Mouse (Mus musculus): Measurements from ENCODE around the gene Itpr3. TPM values are rescaled to one million over a fixed set of nuclear protein-coding genes. Genes with fewer than 3 reads are reported as not detected.

Gene Itpr3
- total and polyA plus RNA-seq, 3 experiments = 4.6 to 6.7 (median 6.2) TPM

- WGBS = 67% methylated on average over 25 of the region's 25 CpGs
- DNase-seq = no peak
- intact Hi-C loops (cut with DNase I) = no loop called here
These were observed 61.8 kb downstream of the Itpr3 start for GRCm38 (mm10) chr17:27118676-27119539.

GRCm38 (mm10) chr17:27119540-27119895, 62.4 kb downstream of the Itpr3 start:
- no peak for DNase-seq
- Histone ChIP-seq H3K4me3 (no peak overlapping the region), H3K27me3 (ENCODE audit: control insufficient read depth, insufficient read depth, low read length) (no peaks in the 10 kb centered on the region), H3K27ac (no peak overlapping the region), H3K4me1 (ENCODE audit: control insufficient read depth, insufficient read depth, low read length) (peaks cover 4% of the 10 kb centered on the region), H3K79me2 (replicated peaks; ENCODE audit: control insufficient read depth, insufficient read depth, low read length) (no peaks in the 10 kb centered on the region), H3K36me3 (ENCODE audit: control insufficient read depth, insufficient read depth, low read length) (no peaks in the 10 kb centered on the region), H3K9ac (ENCODE audit: low read depth, low read length) (no peak overlapping the region)
- 83% methylated on average over 4 of the region's 4 CpGs for WGBS
- TF ChIP-seq EP300 (IDR thresholded peaks at IDR 0.05; ENCODE audit: insufficient read depth, low read depth, low read length) (no peak), CTCF (IDR thresholded peaks at IDR 0.05) (no peak), POLR2A (IDR thresholded peaks at IDR 0.05; ENCODE audit: insufficient read depth, low read depth, low read length) (no peak)
- intact Hi-C loops (cut with DNase I) = no loop called here

More at GRCm38 (mm10) chr17:27118676-27119539, 61.8 kb downstream of the Itpr3 start:
- H3K27me3 ChIP-seq (ENCODE audit: control insufficient read depth, insufficient read depth, low read length) = no peaks in the 10 kb centered on the region
- H3K36me3 ChIP-seq (ENCODE audit: control insufficient read depth, insufficient read depth, low read length) = no peaks in the 10 kb centered on the region
- no peak overlapping the region for H3K27ac ChIP-seq
- peaks cover 4% of the 10 kb centered on the region for H3K4me1 ChIP-seq (ENCODE audit: control insufficient read depth, insufficient read depth, low read length)
- no peaks in the 10 kb centered on the region for H3K79me2 ChIP-seq (replicated peaks; ENCODE audit: control insufficient read depth, insufficient read depth, low read length)
- TF ChIP-seq CTCF (IDR thresholded peaks at IDR 0.05) (no peak), EP300 (IDR thresholded peaks at IDR 0.05; ENCODE audit: insufficient read depth, low read depth, low read length) (no peak), POLR2A (IDR thresholded peaks at IDR 0.05; ENCODE audit: insufficient read depth, low read depth, low read length) (no peak)
- no peak overlapping the region for H3K9ac ChIP-seq (ENCODE audit: low read depth, low read length)
- H3K4me3 ChIP-seq = no peak overlapping the region

DNA sequence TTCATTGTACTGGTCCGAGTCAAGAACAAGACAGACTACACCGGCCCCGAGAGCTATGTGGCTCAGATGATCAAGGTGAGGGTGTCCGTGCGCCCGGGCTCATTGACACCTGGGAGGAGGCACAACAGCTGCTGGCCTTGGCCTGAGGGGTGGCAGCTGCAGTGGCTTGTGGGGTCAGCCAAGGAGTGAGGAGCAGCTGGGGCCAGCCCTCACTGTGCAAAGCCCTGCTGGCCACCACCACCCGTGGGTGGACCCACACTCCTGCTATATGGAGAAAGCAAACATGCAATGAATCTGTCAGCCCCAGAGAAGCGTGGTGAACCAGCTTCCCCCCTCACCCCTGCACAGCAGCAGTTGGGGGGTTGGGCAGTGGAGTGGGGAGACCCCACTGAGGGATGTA, 62.9 kb downstream of the Itpr3 start:
- no peak overlapping the region for H3K27ac ChIP-seq
- no peaks in the 10 kb centered on the region for H3K27me3 ChIP-seq (ENCODE audit: control insufficient read depth, insufficient read depth, low read length)
- no peaks in the 10 kb centered on the region for H3K36me3 ChIP-seq (ENCODE audit: control insufficient read depth, insufficient read depth, low read length)
- peaks cover 5% of the 10 kb centered on the region for H3K4me1 ChIP-seq (ENCODE audit: control insufficient read depth, insufficient read depth, low read length)
- H3K79me2 ChIP-seq (replicated peaks; ENCODE audit: control insufficient read depth, insufficient read depth, low read length) = no peaks in the 10 kb centered on the region
- no peak overlapping the region for H3K4me3 ChIP-seq
- DNase-seq = no peak
- WGBS = 85% methylated on average over 8 of the region's 8 CpGs
- intact Hi-C loops (cut with DNase I) = no loop called here
- no peak overlapping the region for H3K9ac ChIP-seq (ENCODE audit: low read depth, low read length)
- TF ChIP-seq EP300 (IDR thresholded peaks at IDR 0.05; ENCODE audit: insufficient read depth, low read depth, low read length) = no peak
- TF ChIP-seq POLR2A (IDR thresholded peaks at IDR 0.05; ENCODE audit: insufficient read depth, low read depth, low read length) = no peak
- no peak for TF ChIP-seq CTCF (IDR thresholded peaks at IDR 0.05)

DNA sequence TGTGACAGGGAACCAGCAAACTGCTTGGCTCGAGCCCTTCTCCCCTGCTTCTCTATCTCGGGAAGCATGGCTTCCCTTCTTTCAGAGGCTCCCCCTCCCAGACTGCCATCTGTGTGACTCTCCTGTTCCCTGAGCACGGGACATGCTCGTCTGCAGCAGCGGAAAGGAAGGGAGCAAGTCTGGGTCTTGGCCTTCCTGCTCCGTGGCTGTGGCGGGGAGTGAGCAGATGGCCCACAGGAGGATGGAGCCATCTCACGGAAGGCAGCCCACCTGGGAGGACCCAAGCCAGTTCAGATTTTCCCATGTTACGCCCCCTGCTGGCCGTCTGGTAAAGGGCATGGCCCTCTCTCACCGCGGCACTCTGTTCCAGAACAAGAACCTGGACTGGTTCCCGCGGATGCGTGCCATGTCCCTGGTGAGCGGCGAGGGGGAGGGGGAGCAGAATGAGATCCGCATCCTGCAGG, 63.5 kb downstream of the Itpr3 start:
- H3K79me2 ChIP-seq (replicated peaks; ENCODE audit: control insufficient read depth, insufficient read depth, low read length) = no peaks in the 10 kb centered on the region
- H3K4me3 ChIP-seq = no peak overlapping the region
- H3K27ac ChIP-seq = no peak overlapping the region
- no peak overlapping the region for H3K9ac ChIP-seq (ENCODE audit: low read depth, low read length)
- intact Hi-C loops (cut with DNase I) = no loop called here
- 13% methylated on average over 18 of the region's 18 CpGs for WGBS
- H3K27me3 ChIP-seq (ENCODE audit: control insufficient read depth, insufficient read depth, low read length) = no peaks in the 10 kb centered on the region
- H3K36me3 ChIP-seq (ENCODE audit: control insufficient read depth, insufficient read depth, low read length) = no peaks in the 10 kb centered on the region
- peak; percentile 67 to 71 for DNase-seq
- peaks cover 6% of the 10 kb centered on the region for H3K4me1 ChIP-seq (ENCODE audit: control insufficient read depth, insufficient read depth, low read length)
- TF ChIP-seq EP300 (IDR thresholded peaks at IDR 0.05; ENCODE audit: insufficient read depth, low read depth, low read length) (no peak), POLR2A (IDR thresholded peaks at IDR 0.05; ENCODE audit: insufficient read depth, low read depth, low read length) (no peak), CTCF (IDR thresholded peaks at IDR 0.05) (peak; percentile 84)

GRCm38 (mm10) chr17:27121266-27121665, 64.2 kb downstream of the Itpr3 start:
- Histone ChIP-seq H3K79me2 (replicated peaks; ENCODE audit: control insufficient read depth, insufficient read depth, low read length) (no peaks in the 10 kb centered on the region), H3K4me3 (no peak overlapping the region), H3K27ac (no peak overlapping the region), H3K9ac (ENCODE audit: low read depth, low read length) (no peak overlapping the region), H3K4me1 (ENCODE audit: control insufficient read depth, insufficient read depth, low read length) (peaks cover 6% of the 10 kb centered on the region), H3K36me3 (ENCODE audit: control insufficient read depth, insufficient read depth, low read length) (no peaks in the 10 kb centered on the region), H3K27me3 (ENCODE audit: control insufficient read depth, insufficient read depth, low read length) (no peaks in the 10 kb centered on the region)
- no peak for TF ChIP-seq POLR2A (IDR thresholded peaks at IDR 0.05; ENCODE audit: insufficient read depth, low read depth, low read length)
- no peak for TF ChIP-seq CTCF (IDR thresholded peaks at IDR 0.05)
- no peak for TF ChIP-seq EP300 (IDR thresholded peaks at IDR 0.05; ENCODE audit: insufficient read depth, low read depth, low read length)
- DNase-seq = no peak
- WGBS = 78% methylated on average over 14 of the region's 14 CpGs
- intact Hi-C loops (cut with DNase I) = no loop called here

- no peak for TF ChIP-seq CTCF (IDR thresholded peaks at IDR 0.05)
- TF ChIP-seq POLR2A (IDR thresholded peaks at IDR 0.05; ENCODE audit: insufficient read depth, low read depth, low read length) = no peak
- TF ChIP-seq EP300 (IDR thresholded peaks at IDR 0.05; ENCODE audit: insufficient read depth, low read depth, low read length) = no peak
- 94% methylated on average over 7 of the region's 7 CpGs for WGBS
- Histone ChIP-seq H3K9ac (ENCODE audit: low read depth, low read length) (no peak overlapping the region), H3K36me3 (ENCODE audit: control insufficient read depth, insufficient read depth, low read length) (no peaks in the 10 kb centered on the region), H3K4me3 (no peak overlapping the region), H3K79me2 (replicated peaks; ENCODE audit: control insufficient read depth, insufficient read depth, low read length) (no peaks in the 10 kb centered on the region), H3K27ac (no peak overlapping the region), H3K4me1 (ENCODE audit: control insufficient read depth, insufficient read depth, low read length) (peaks cover 6% of the 10 kb centered on the region), H3K27me3 (ENCODE audit: control insufficient read depth, insufficient read depth, low read length) (no peaks in the 10 kb centered on the region)
- DNase-seq = no peak
- intact Hi-C loops (cut with DNase I) = no loop called here
These were observed 64.7 kb downstream of the Itpr3 start for GRCm38 (mm10) chr17:27121781-27122180.

All from heart, adult 2 months (tissue).